Comparison of ENCODE assay signal across 8 mouse cellular contexts in genomic region chr15:32718293-32718963, GRCm38 (mm10).
DNase-seq lines count a peak whose midpoint lies in the region; ATAC-seq and TF ChIP-seq lines count a peak whose summit lies in the region.

No protein-coding gene starts in this region.

- peak; percentile 97 for TF ChIP-seq CTCF in cortical plate, adult 2 months (IDR thresholded peaks at IDR 0.05; ENCODE audit: extremely low read depth, insufficient read depth, low read length)

- ATAC-seq in kidney, embryonic 14.5 days (ENCODE audit: low FRiP score, low TSS enrichment) = peak; percentile 84; the same call in 1 of the 2 replicates
- 0 out of 2 replicates have a peak, but pooled peaks have one; percentile 82 for ATAC-seq in limb, embryonic 11.5 days (ENCODE audit: insufficient number of reproducible peaks, low FRiP score, low TSS enrichment, low read depth)
- ATAC-seq in neural tube, embryonic 11.5 days (ENCODE audit: insufficient read depth, low FRiP score, low TSS enrichment) = peak; percentile 91

- no peak overlapping the region for H3K9ac ChIP-seq in kidney, embryonic 14.5 days (ENCODE audit: low read depth, low read length)
- H3K9ac ChIP-seq in limb, embryonic 11.5 days (ENCODE audit: low read length) = no peak overlapping the region
- no peak overlapping the region for H3K9ac ChIP-seq in neural tube, embryonic 11.5 days (ENCODE audit: low read length)

- TF ChIP-seq POLR2A in cortical plate, adult 2 months (IDR thresholded peaks at IDR 0.05; ENCODE audit: extremely low read depth, insufficient read depth, low read length) = no peak

- H3K36me3 ChIP-seq in kidney, embryonic 14.5 days (ENCODE audit: control insufficient read depth, insufficient read depth, low read length) = no peaks in the 10 kb centered on the region
- no peaks in the 10 kb centered on the region for H3K36me3 ChIP-seq in limb, embryonic 11.5 days (ENCODE audit: control insufficient read depth, insufficient read depth, low read length)
- no peaks in the 10 kb centered on the region for H3K36me3 ChIP-seq in neural tube, embryonic 11.5 days (ENCODE audit: control insufficient read depth, insufficient read depth, low read length)

- H3K4me3 ChIP-seq in cortical plate, adult 2 months (ENCODE audit: insufficient read depth, low read length) = no peak overlapping the region
- no peak overlapping the region for H3K4me3 ChIP-seq in kidney, embryonic 14.5 days (ENCODE audit: low read length)
- no peak overlapping the region for H3K4me3 ChIP-seq in limb, embryonic 11.5 days (ENCODE audit: low read depth, low read length)
- no peak overlapping the region for H3K4me3 ChIP-seq in neural tube, embryonic 11.5 days (ENCODE audit: low read depth, low read length)

- WGBS in kidney, embryonic 14.5 days = 41% methylated on average over 4 of the region's 4 CpGs
- 39% methylated on average over 4 of the region's 4 CpGs for WGBS in limb, embryonic 11.5 days
- 44% methylated on average over 4 of the region's 4 CpGs for WGBS in neural tube, embryonic 11.5 days

- no peaks in the 10 kb centered on the region; the same call in 1 of the 2 replicates for H3K27me3 ChIP-seq in kidney, embryonic 14.5 days (ENCODE audit: control insufficient read depth, insufficient read depth, low read length)
- no peaks in the 10 kb centered on the region for H3K27me3 ChIP-seq in limb, embryonic 11.5 days (ENCODE audit: control insufficient read depth, insufficient read depth, low read length)
- H3K27me3 ChIP-seq in neural tube, embryonic 11.5 days (ENCODE audit: control insufficient read depth, insufficient read depth, low read length) = no peaks in the 10 kb centered on the region

- no peaks in the 10 kb centered on the region for H3K4me1 ChIP-seq in cortical plate, adult 2 months (ENCODE audit: control insufficient read depth, insufficient read depth, low read length)
- H3K4me1 ChIP-seq in kidney, embryonic 14.5 days (ENCODE audit: control insufficient read depth, insufficient read depth, low read length) = no peaks in the 10 kb centered on the region
- no peaks in the 10 kb centered on the region for H3K4me1 ChIP-seq in limb, embryonic 11.5 days (ENCODE audit: control insufficient read depth, insufficient read depth, low read length)
- no peaks in the 10 kb centered on the region for H3K4me1 ChIP-seq in neural tube, embryonic 11.5 days (ENCODE audit: control insufficient read depth, insufficient read depth, low read length)

- no peak overlapping the region for H3K4me2 ChIP-seq in kidney, embryonic 14.5 days (replicated peaks; ENCODE audit: low read depth, low read length)
- H3K4me2 ChIP-seq in limb, embryonic 11.5 days (ENCODE audit: low read depth, severe bottlenecking) = no peak overlapping the region
- no peak overlapping the region for H3K4me2 ChIP-seq in neural tube, embryonic 11.5 days (ENCODE audit: low read depth)

- no peak overlapping the region for H3K27ac ChIP-seq in cortical plate, adult 2 months (ENCODE audit: insufficient read depth, low read length)
- H3K27ac ChIP-seq in kidney, embryonic 14.5 days (ENCODE audit: low read depth, low read length) = no peak overlapping the region
- H3K27ac ChIP-seq in limb, embryonic 11.5 days (replicated peaks; ENCODE audit: low read depth, low read length) = no peak overlapping the region
- no peak overlapping the region for H3K27ac ChIP-seq in neural tube, embryonic 11.5 days (ENCODE audit: low read depth, low read length)

- DNase-seq in urinary bladder, postnatal 14 days (ENCODE audit: low spot score) = peak; percentile 47
- no peak for DNase-seq in urinary bladder, adult 2 months (ENCODE audit: low spot score)
- peak; percentile 59 for DNase-seq in gastrocnemius, postnatal 10 days
- DNase-seq in limb, embryonic 11.5 days (ENCODE audit: low spot score) = peak; percentile 83
- peak; percentile 65 for DNase-seq in neural tube, embryonic 11.5 days (ENCODE audit: low spot score)
- peak; percentile 7 for DNase-seq in testis, postnatal 14 days (ENCODE audit: low spot score)

- no peaks in the 10 kb centered on the region for H3K9me3 ChIP-seq in kidney, embryonic 14.5 days (ENCODE audit: control insufficient read depth, low read length)
- H3K9me3 ChIP-seq in limb, embryonic 11.5 days (ENCODE audit: control insufficient read depth, low read length) = no peaks in the 10 kb centered on the region
- no peaks in the 10 kb centered on the region for H3K9me3 ChIP-seq in neural tube, embryonic 11.5 days (ENCODE audit: control insufficient read depth, low read length)
